Mouse (Mus musculus): Measurements from ENCODE around the gene Drg1. TPM values are rescaled to one million over a fixed set of nuclear protein-coding genes. Genes with fewer than 3 reads are reported as not detected.
"Not testable (repeated sequence)": the region's sequence is repeated elsewhere in the genome, so short reads cannot be mapped to it uniquely, and the experiment has no call there.

Gene Drg1
- polyA plus RNA-seq, 1 experiment from 2014 or later = 155 TPM

- H3K27ac ChIP-seq (replicated peaks in 1 of 2; ENCODE audit: control insufficient read depth in 1 of 2, insufficient read depth in 1 of 2, low read depth in 2 of 2, low read length in 2 of 2); H3K4me2 ChIP-seq (ENCODE audit: low read length); H3K4me1 ChIP-seq (ENCODE audit: control insufficient read depth in 2 of 2, insufficient read depth in 2 of 2, low read length in 2 of 2); H3K9ac ChIP-seq (ENCODE audit: low read length); H3K27me3 ChIP-seq (ENCODE audit: control insufficient read depth, insufficient read depth, low read length); H3K9me3 ChIP-seq (ENCODE audit: control insufficient read depth, low read length); H3K4me3 ChIP-seq (ENCODE audit: control insufficient read depth in 1 of 2, insufficient read depth in 1 of 2, low read depth in 1 of 2, low read length in 2 of 2); ATAC-seq (ENCODE audit: insufficient number of reproducible peaks, insufficient read depth, low FRiP score, low read depth); H3K36me3 ChIP-seq (ENCODE audit: control insufficient read depth, insufficient read depth, low read length): not testable (repeated sequence)
- 60% methylated on average over 3 of the region's 3 CpGs for WGBS
Observed at GRCm38 (mm10) chr11:3143984-3144383, 122.2 kb downstream of the Drg1 start.

- not testable (repeated sequence) for H3K36me3 ChIP-seq (ENCODE audit: control insufficient read depth, insufficient read depth, low read length); H3K27ac ChIP-seq (replicated peaks in 1 of 2; ENCODE audit: control insufficient read depth in 1 of 2, insufficient read depth in 1 of 2, low read depth in 2 of 2, low read length in 2 of 2); H3K9ac ChIP-seq (ENCODE audit: low read length); H3K27me3 ChIP-seq (ENCODE audit: control insufficient read depth, insufficient read depth, low read length); H3K4me2 ChIP-seq (ENCODE audit: low read length); H3K9me3 ChIP-seq (ENCODE audit: control insufficient read depth, low read length); H3K4me1 ChIP-seq (ENCODE audit: control insufficient read depth in 2 of 2, insufficient read depth in 2 of 2, low read length in 2 of 2); H3K4me3 ChIP-seq (ENCODE audit: control insufficient read depth in 1 of 2, insufficient read depth in 1 of 2, low read depth in 1 of 2, low read length in 2 of 2)
- 78% methylated on average over 4 of the region's 5 CpGs for WGBS
- peak; percentile 60 for ATAC-seq (ENCODE audit: insufficient number of reproducible peaks, insufficient read depth, low FRiP score, low read depth)
Observed at GRCm38 (mm10) chr11:3142413-3142812, 123.8 kb downstream of the Drg1 start.

GRCm38 (mm10) chr11:3140967-3141535, 125.2 kb downstream of the Drg1 start:
- not testable (repeated sequence) for H3K27me3 ChIP-seq (ENCODE audit: control insufficient read depth, insufficient read depth, low read length); H3K9me3 ChIP-seq (ENCODE audit: control insufficient read depth, low read length); H3K4me3 ChIP-seq (ENCODE audit: control insufficient read depth in 1 of 2, insufficient read depth in 1 of 2, low read depth in 1 of 2, low read length in 2 of 2); ATAC-seq (ENCODE audit: insufficient number of reproducible peaks, insufficient read depth, low FRiP score, low read depth); H3K27ac ChIP-seq (replicated peaks in 1 of 2; ENCODE audit: control insufficient read depth in 1 of 2, insufficient read depth in 1 of 2, low read depth in 2 of 2, low read length in 2 of 2); H3K4me1 ChIP-seq (ENCODE audit: control insufficient read depth in 2 of 2, insufficient read depth in 2 of 2, low read length in 2 of 2); H3K4me2 ChIP-seq (ENCODE audit: low read length); H3K36me3 ChIP-seq (ENCODE audit: control insufficient read depth, insufficient read depth, low read length); H3K9ac ChIP-seq (ENCODE audit: low read length)

GRCm38 (mm10) chr11:3138323-3138722, 127.9 kb downstream of the Drg1 start:
- not testable (repeated sequence) for H3K4me3 ChIP-seq (ENCODE audit: control insufficient read depth in 1 of 2, insufficient read depth in 1 of 2, low read depth in 1 of 2, low read length in 2 of 2); H3K9ac ChIP-seq (ENCODE audit: low read length); ATAC-seq (ENCODE audit: insufficient number of reproducible peaks, insufficient read depth, low FRiP score, low read depth); H3K4me2 ChIP-seq (ENCODE audit: low read length); H3K27me3 ChIP-seq (ENCODE audit: control insufficient read depth, insufficient read depth, low read length); H3K4me1 ChIP-seq (ENCODE audit: control insufficient read depth in 2 of 2, insufficient read depth in 2 of 2, low read length in 2 of 2); H3K9me3 ChIP-seq (ENCODE audit: control insufficient read depth, low read length); H3K36me3 ChIP-seq (ENCODE audit: control insufficient read depth, insufficient read depth, low read length); H3K27ac ChIP-seq (replicated peaks in 1 of 2; ENCODE audit: control insufficient read depth in 1 of 2, insufficient read depth in 1 of 2, low read depth in 2 of 2, low read length in 2 of 2)
- 78% methylated on average over 2 of the region's 2 CpGs for WGBS

Other genes with a start within 250 kb of the Drg1 start
- 8.8 and 9.2 TPM in 2 replicates for gene Sfi1, start 73.0 kb downstream of the Drg1 start, polyA plus RNA-seq (2014; fragmentation: Nextera tagmentation; extraction: Ambion mirVana)
- 45.1 and 47.5 TPM in 2 replicates for gene Eif4enif1, start 64.0 kb downstream of the Drg1 start, polyA plus RNA-seq (2014; fragmentation: Nextera tagmentation; extraction: Ambion mirVana)
- gene Patz1, start 22.5 kb upstream of the Drg1 start, polyA plus RNA-seq (2014; fragmentation: Nextera tagmentation; extraction: Ambion mirVana) = 23.7 and 26.2 TPM in 2 replicates
- 32.2 TPM in 2 replicates for gene Pik3ip1, start 64.0 kb upstream of the Drg1 start, polyA plus RNA-seq (2014; fragmentation: Nextera tagmentation; extraction: Ambion mirVana)
- gene Limk2, start 142.8 kb upstream of the Drg1 start, polyA plus RNA-seq (2014; fragmentation: Nextera tagmentation; extraction: Ambion mirVana) = 58.1 and 60.3 TPM in 2 replicates
- gene Rnf185, start 185.9 kb upstream of the Drg1 start, polyA plus RNA-seq (2014; fragmentation: Nextera tagmentation; extraction: Ambion mirVana) = 31.3 and 32.5 TPM in 2 replicates
- gene Pla2g3, start 221.9 kb upstream of the Drg1 start, polyA plus RNA-seq (2014; fragmentation: Nextera tagmentation; extraction: Ambion mirVana) = 0.20 and 0.34 TPM in 2 replicates
- gene Inpp5j, start 238.4 kb upstream of the Drg1 start, polyA plus RNA-seq (2014; fragmentation: Nextera tagmentation; extraction: Ambion mirVana) = 8.1 and 8.2 TPM in 2 replicates
- 148 and 151 TPM in 2 replicates for gene Selenom, start 248.3 kb upstream of the Drg1 start, polyA plus RNA-seq (2014; fragmentation: Nextera tagmentation; extraction: Ambion mirVana)